Comparison of ENCODE assay signal across 14 mouse cellular contexts in genomic region chr10:127519903-127520713, GRCm38 (mm10). TPM values are rescaled to one million over a fixed set of nuclear protein-coding genes. Genes with fewer than 3 reads are reported as not detected.
A peak's percentile ranks its signal among the peaks of the same experiment; 100 is the strongest.
DNase-seq lines count a peak whose midpoint lies in the region; ATAC-seq and TF ChIP-seq lines count a peak whose summit lies in the region.
"Had no signal": no experiment of that assay in that cellular context is flagged by ENCODE, and none has a peak within 500 bp of the region (broad histone marks: within the 10 kb centered on the region; RNA-seq: fewer than 3 reads in every experiment).

No protein-coding gene starts in this region.

- H3K4me1 ChIP-seq in hindbrain, embryonic 13.5 days (replicated peaks): peaks cover 73% of the 10 kb centered on the region
- H3K4me1 ChIP-seq in hindbrain, embryonic 16.5 days (ENCODE audit: control insufficient read depth, insufficient read depth, low read depth, low read length): peaks cover 31% of the 10 kb centered on the region
- H3K4me1 ChIP-seq in stomach, embryonic 15.5 days: peaks cover 51% of the 10 kb centered on the region
- H3K4me1 ChIP-seq in stomach, postnatal 0 days (replicated peaks; ENCODE audit: control insufficient read depth, insufficient read depth): peaks cover 14% of the 10 kb centered on the region
- H3K4me1 ChIP-seq in embryonic facial prominence, embryonic 14.5 days (ENCODE audit: control insufficient read depth, insufficient read depth, low read length): peaks cover 33% of the 10 kb centered on the region

- TF ChIP-seq POLR2A in myocyte (IDR thresholded peaks at IDR 0.05; ENCODE audit: insufficient read length, low read depth): peak; percentile 11

- peak overlapping the region; percentile 66 for H3ac ChIP-seq in myocyte (ENCODE audit: control insufficient read depth, insufficient read length)

- no peaks in the 10 kb centered on the region for H3K9me3 ChIP-seq in hindbrain, embryonic 13.5 days
- H3K9me3 ChIP-seq in hindbrain, embryonic 16.5 days (ENCODE audit: control insufficient read depth, low read length): no peaks in the 10 kb centered on the region
- no peaks in the 10 kb centered on the region for H3K9me3 ChIP-seq in stomach, embryonic 15.5 days
- no peaks in the 10 kb centered on the region for H3K9me3 ChIP-seq in stomach, postnatal 0 days (ENCODE audit: control insufficient read depth, low read length)
- H3K9me3 ChIP-seq in embryonic facial prominence, embryonic 14.5 days (ENCODE audit: control insufficient read depth, low read length): no peaks in the 10 kb centered on the region
- H3K9me3 ChIP-seq: embryonic facial prominence, embryonic 15.5 days; hindbrain, embryonic 12.5 days had no signal

- no peak overlapping the region for H3K27ac ChIP-seq in hindbrain, embryonic 13.5 days
- H3K27ac ChIP-seq in hindbrain, embryonic 16.5 days (ENCODE audit: low read depth, low read length): no peak overlapping the region
- H3K27ac ChIP-seq in stomach, embryonic 15.5 days: no peak overlapping the region
- no peak overlapping the region for H3K27ac ChIP-seq in stomach, postnatal 0 days (replicated peaks)
- H3K27ac ChIP-seq in embryonic facial prominence, embryonic 14.5 days (replicated peaks; ENCODE audit: low read depth, low read length): no peak overlapping the region
- H3K27ac ChIP-seq: embryonic facial prominence, embryonic 15.5 days; hindbrain, embryonic 12.5 days; layer of hippocampus, adult 2 months had no signal

- no peak for TF ChIP-seq CTCF in stomach, postnatal 0 days (IDR thresholded peaks at IDR 0.05; ENCODE audit: low read depth)

- no peak for DNase-seq in stomach, postnatal 0 days (ENCODE audit: low spot score)
- DNase-seq in embryonic facial prominence, embryonic 14.5 days (ENCODE audit: low spot score): no peak
- no peak for DNase-seq in gastrocnemius, postnatal 4 days (ENCODE audit: low spot score in 2 of 2)
- DNase-seq: adrenal gland, postnatal 10 days; gastrocnemius, postnatal 25 days; spleen, adult 18-20 months; thymus, adult 18-20 months had no signal

- no peak overlapping the region for H3K4me3 ChIP-seq in hindbrain, embryonic 13.5 days
- no peak overlapping the region for H3K4me3 ChIP-seq in hindbrain, embryonic 16.5 days (ENCODE audit: low read length)
- peak overlapping the region; percentile 64; the same call in 1 of the 2 replicates for H3K4me3 ChIP-seq in stomach, embryonic 15.5 days (replicated peaks)
- no peak overlapping the region for H3K4me3 ChIP-seq in stomach, postnatal 0 days (ENCODE audit: low read depth, low read length)
- no peak overlapping the region for H3K4me3 ChIP-seq in embryonic facial prominence, embryonic 14.5 days (ENCODE audit: low read depth, low read length)
- H3K4me3 ChIP-seq in myocyte: peak overlapping the region; percentile 99
- H3K4me3 ChIP-seq: hindbrain, embryonic 12.5 days; layer of hippocampus, adult 2 months had no signal

- no peak for ATAC-seq in hindbrain, embryonic 13.5 days (ENCODE audit: low FRiP score)
- no peak for ATAC-seq in hindbrain, embryonic 16.5 days
- no peak for ATAC-seq in stomach, embryonic 15.5 days (ENCODE audit: insufficient read depth, low FRiP score, low read depth)
- ATAC-seq in stomach, postnatal 0 days (ENCODE audit: low FRiP score, low TSS enrichment): no peak
- no peak for ATAC-seq in embryonic facial prominence, embryonic 14.5 days (ENCODE audit: low read depth)

- no peak for TF ChIP-seq EP300 in stomach, postnatal 0 days (optimal IDR thresholded peaks at IDR 0.05)

- no peak overlapping the region for H3K4me2 ChIP-seq in hindbrain, embryonic 13.5 days
- no peak overlapping the region for H3K4me2 ChIP-seq in hindbrain, embryonic 16.5 days (ENCODE audit: low read length)
- H3K4me2 ChIP-seq in stomach, embryonic 15.5 days: peak overlapping the region; percentile 88
- no peak overlapping the region for H3K4me2 ChIP-seq in stomach, postnatal 0 days (replicated peaks; ENCODE audit: low read depth)
- H3K4me2 ChIP-seq in embryonic facial prominence, embryonic 14.5 days (ENCODE audit: low read depth, low read length): peak overlapping the region; percentile 92; the same call in 1 of the 2 replicates
- peak overlapping the region; percentile 99 for H3K4me2 ChIP-seq in myocyte (ENCODE audit: low read depth)

- H3K9ac ChIP-seq in hindbrain, embryonic 13.5 days: peak overlapping the region; percentile 35; the same call in 1 of the 2 replicates
- H3K9ac ChIP-seq in hindbrain, embryonic 16.5 days (ENCODE audit: low read depth, low read length): no peak overlapping the region
- no peak overlapping the region for H3K9ac ChIP-seq in stomach, embryonic 15.5 days
- no peak overlapping the region for H3K9ac ChIP-seq in stomach, postnatal 0 days (ENCODE audit: low read length)
- H3K9ac ChIP-seq in embryonic facial prominence, embryonic 14.5 days (ENCODE audit: low read depth, low read length): no peak overlapping the region
- H3K9ac ChIP-seq: hindbrain, embryonic 12.5 days had no signal

- peaks cover 24% of the 10 kb centered on the region for H3K36me3 ChIP-seq in hindbrain, embryonic 13.5 days
- peaks cover 11% of the 10 kb centered on the region for H3K36me3 ChIP-seq in hindbrain, embryonic 16.5 days (ENCODE audit: control insufficient read depth, insufficient read depth, low read length)
- peaks cover 26% of the 10 kb centered on the region for H3K36me3 ChIP-seq in stomach, embryonic 15.5 days
- peaks cover 10% of the 10 kb centered on the region; the same call in 1 of the 2 replicates for H3K36me3 ChIP-seq in stomach, postnatal 0 days (ENCODE audit: control insufficient read depth, insufficient read depth, low read length)
- H3K36me3 ChIP-seq in embryonic facial prominence, embryonic 14.5 days (ENCODE audit: control insufficient read depth, insufficient read depth, low read length): peaks cover 35% of the 10 kb centered on the region
- peaks cover 32% of the 10 kb centered on the region for H3K36me3 ChIP-seq in myocyte (ENCODE audit: control insufficient read depth, insufficient read depth)

- peaks cover 22% of the 10 kb centered on the region for H3K79me2 ChIP-seq in myocyte (ENCODE audit: control insufficient read depth, insufficient read depth)

- 91% methylated on average over 37 of the region's 37 CpGs for WGBS in hindbrain, embryonic 13.5 days
- WGBS in hindbrain, embryonic 16.5 days: 94% methylated on average over 37 of the region's 37 CpGs
- 94% methylated on average over 37 of the region's 37 CpGs for WGBS in stomach, embryonic 15.5 days
- 89% methylated on average over 37 of the region's 37 CpGs for WGBS in stomach, postnatal 0 days
- 94% methylated on average over 36 of the region's 37 CpGs for WGBS in embryonic facial prominence, embryonic 14.5 days

- H3K27me3 ChIP-seq in hindbrain, embryonic 13.5 days: peaks cover 52% of the 10 kb centered on the region
- peaks cover 2% of the 10 kb centered on the region; the same call in 1 of the 2 replicates for H3K27me3 ChIP-seq in hindbrain, embryonic 16.5 days (replicated peaks; ENCODE audit: control insufficient read depth, insufficient read depth, low read length)
- peaks cover 12% of the 10 kb centered on the region for H3K27me3 ChIP-seq in stomach, embryonic 15.5 days (replicated peaks)
- no peaks in the 10 kb centered on the region; the same call in 1 of the 2 replicates for H3K27me3 ChIP-seq in stomach, postnatal 0 days (ENCODE audit: control insufficient read depth, insufficient read depth, low read length)
- H3K27me3 ChIP-seq in embryonic facial prominence, embryonic 14.5 days (replicated peaks; ENCODE audit: control insufficient read depth, insufficient read depth, low read length): peaks cover 37% of the 10 kb centered on the region
- H3K27me3 ChIP-seq in myocyte (ENCODE audit: control insufficient read depth, insufficient read depth, insufficient read length): peaks cover 6% of the 10 kb centered on the region

RNA-seq across cellular contexts. Expression of gene Shmt2, which starts 2.1 kb away (rescaled TPM):
- polyA plus RNA-seq in hindbrain, embryonic 13.5 days (2015; fragmentation: Nextera tagmentation; extraction: Ambion mirVana): 52.7 and 57.5 TPM in 2 replicates
- 52.8 and 59.3 TPM in 2 replicates for polyA plus RNA-seq in hindbrain, embryonic 16.5 days (2015; fragmentation: Nextera tagmentation; extraction: Ambion mirVana)
- 142 and 144 TPM in 2 replicates for polyA plus RNA-seq in stomach, embryonic 15.5 days (2015; fragmentation: Nextera tagmentation; extraction: Ambion mirVana)
- 38.9 and 40.9 TPM in 2 replicates for polyA plus RNA-seq in stomach, postnatal 0 days (2015; fragmentation: Nextera tagmentation; extraction: Ambion mirVana)
- 80.0 and 89.4 TPM in 2 replicates for polyA plus RNA-seq in embryonic facial prominence, embryonic 14.5 days (2014; fragmentation: Nextera tagmentation; extraction: Ambion mirVana)
- 535 TPM for polyA plus RNA-seq in myocyte (2012; fragmentation: generic; extraction: Trizol)
- 10 to 100 TPM; 34.6 to 34.8 TPM for total RNA-seq in gastrocnemius, postnatal 4 days (2021)

RNA-seq across cellular contexts. Expression of gene Ndufa4l2, which starts 5.3 kb away (rescaled TPM):
- 13.4 and 15.5 TPM in 2 replicates for polyA plus RNA-seq in hindbrain, embryonic 13.5 days (2015; fragmentation: Nextera tagmentation; extraction: Ambion mirVana)
- polyA plus RNA-seq in hindbrain, embryonic 16.5 days (2015; fragmentation: Nextera tagmentation; extraction: Ambion mirVana): 23.2 and 29.5 TPM in 2 replicates
- polyA plus RNA-seq in stomach, embryonic 15.5 days (2015; fragmentation: Nextera tagmentation; extraction: Ambion mirVana): 92.8 and 117 TPM in 2 replicates
- polyA plus RNA-seq in stomach, postnatal 0 days (2015; fragmentation: Nextera tagmentation; extraction: Ambion mirVana): 58.2 and 72.8 TPM in 2 replicates
- polyA plus RNA-seq in embryonic facial prominence, embryonic 14.5 days (2014; fragmentation: Nextera tagmentation; extraction: Ambion mirVana): 57.7 and 91.9 TPM in 2 replicates
- polyA plus RNA-seq in myocyte (2012; fragmentation: generic; extraction: Trizol): 2.9 TPM
- 10 to 100 TPM; 23.6 to 24.1 TPM for total RNA-seq in gastrocnemius, postnatal 4 days (2021)

RNA-seq across cellular contexts. Expression of gene Nxph4, which starts 14.3 kb away (rescaled TPM):
- polyA plus RNA-seq in hindbrain, embryonic 13.5 days (2015; fragmentation: Nextera tagmentation; extraction: Ambion mirVana): 139 and 176 TPM in 2 replicates
- 129 and 136 TPM in 2 replicates for polyA plus RNA-seq in hindbrain, embryonic 16.5 days (2015; fragmentation: Nextera tagmentation; extraction: Ambion mirVana)
- polyA plus RNA-seq in stomach, embryonic 15.5 days (2015; fragmentation: Nextera tagmentation; extraction: Ambion mirVana): 5.0 and 5.4 TPM in 2 replicates
- 2.7 and 4.0 TPM in 2 replicates for polyA plus RNA-seq in stomach, postnatal 0 days (2015; fragmentation: Nextera tagmentation; extraction: Ambion mirVana)
- 5.2 and 6.1 TPM in 2 replicates for polyA plus RNA-seq in embryonic facial prominence, embryonic 14.5 days (2014; fragmentation: Nextera tagmentation; extraction: Ambion mirVana)
- polyA plus RNA-seq in myocyte (2012; fragmentation: generic; extraction: Trizol): 3.9 TPM
- 1 to 10 TPM; 1.9 to 2.2 TPM for total RNA-seq in gastrocnemius, postnatal 4 days (2021)

RNA-seq across cellular contexts. Expression of gene Stac3, which starts 18.6 kb away (rescaled TPM):
- polyA plus RNA-seq in hindbrain, embryonic 13.5 days (2015; fragmentation: Nextera tagmentation; extraction: Ambion mirVana): 2.5 TPM in 2 replicates
- polyA plus RNA-seq in hindbrain, embryonic 16.5 days (2015; fragmentation: Nextera tagmentation; extraction: Ambion mirVana): 2.0 and 3.3 TPM in 2 replicates
- 0.92 and 1.7 TPM in 2 replicates for polyA plus RNA-seq in stomach, embryonic 15.5 days (2015; fragmentation: Nextera tagmentation; extraction: Ambion mirVana)
- polyA plus RNA-seq in stomach, postnatal 0 days (2015; fragmentation: Nextera tagmentation; extraction: Ambion mirVana): 0.23 and 0.40 TPM in 2 replicates
- 5.0 and 5.2 TPM in 2 replicates for polyA plus RNA-seq in embryonic facial prominence, embryonic 14.5 days (2014; fragmentation: Nextera tagmentation; extraction: Ambion mirVana)
- polyA plus RNA-seq in myocyte (2012; fragmentation: generic; extraction: Trizol): 125 TPM
- 100 to 1,000 TPM; 167 to 205 TPM for total RNA-seq in gastrocnemius, postnatal 4 days (2021)

Comparison
In these comparisons a context has a peak if more than half of its experiments do, and no peak if none do; other contexts are left out.
1. H3K4me2 ChIP-seq: peak in stomach, embryonic 15.5 days (single experiment), embryonic facial prominence, embryonic 14.5 days (single experiment) and myocyte (single experiment); none in hindbrain, embryonic 13.5 days (single experiment), hindbrain, embryonic 16.5 days (single experiment) and stomach, postnatal 0 days (single experiment).
2. H3K4me3 ChIP-seq: peak in stomach, embryonic 15.5 days (single experiment) and myocyte (single experiment); none in hindbrain, embryonic 13.5 days (single experiment), hindbrain, embryonic 16.5 days (single experiment), stomach, postnatal 0 days (single experiment) and embryonic facial prominence, embryonic 14.5 days (single experiment).
3. RNA of gene Nxph4, which starts 14.3 kb away (polyA plus RNA-seq): 139 to 176 TPM in hindbrain, embryonic 13.5 days and 129 to 136 TPM in hindbrain, embryonic 16.5 days; 5.2 to 6.1 TPM in embryonic facial prominence, embryonic 14.5 days, 5.0 to 5.4 TPM in stomach, embryonic 15.5 days, 3.9 TPM in myocyte (single experiment) and 2.7 to 4.0 TPM in stomach, postnatal 0 days; every median in the first group is over 10 times any median in the second.